Mouse (Mus musculus): Measurements from ENCODE around the gene Dop1b.
"Not testable (repeated sequence)": the region's sequence is repeated elsewhere in the genome, so short reads cannot be mapped to it uniquely, and the experiment has no call there.

Gene Dop1b

GRCm38 (mm10) chr16:93711411-93712188 lies at the start of gene Dop1b:
Dop1b (plus strand) TSS chr16:93711904.
- DNase-seq, result peak; percentile 100

DNA sequence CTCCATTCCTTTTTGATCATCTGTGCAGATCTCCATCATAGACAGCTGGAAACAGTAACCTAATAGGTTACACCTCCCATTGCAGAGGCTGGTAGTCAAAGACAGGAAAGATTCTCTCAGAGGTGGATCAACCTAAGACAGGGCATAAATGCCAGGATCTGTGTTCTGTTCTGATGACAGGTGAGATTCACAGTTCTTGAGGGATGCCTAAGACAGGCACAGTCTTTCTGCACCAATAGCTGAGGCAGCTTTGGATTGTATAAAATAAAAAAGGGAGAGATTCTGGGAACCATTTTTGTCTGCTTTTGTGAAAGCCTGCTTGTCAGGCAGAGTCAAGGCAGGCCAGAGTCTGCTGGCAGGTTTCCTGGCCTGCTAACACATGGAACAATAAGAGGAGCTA lies 43.7 kb upstream of the Dop1b start:
- DNase-seq, result no peak

- DNase-seq, result no peak
Observed at GRCm38 (mm10) chr16:93669521-93669920, 42.2 kb upstream of the Dop1b start.

GRCm38 (mm10) chr16:93670466-93670865 lies 41.2 kb upstream of the Dop1b start:
- not testable (repeated sequence) for DNase-seq

DNA sequence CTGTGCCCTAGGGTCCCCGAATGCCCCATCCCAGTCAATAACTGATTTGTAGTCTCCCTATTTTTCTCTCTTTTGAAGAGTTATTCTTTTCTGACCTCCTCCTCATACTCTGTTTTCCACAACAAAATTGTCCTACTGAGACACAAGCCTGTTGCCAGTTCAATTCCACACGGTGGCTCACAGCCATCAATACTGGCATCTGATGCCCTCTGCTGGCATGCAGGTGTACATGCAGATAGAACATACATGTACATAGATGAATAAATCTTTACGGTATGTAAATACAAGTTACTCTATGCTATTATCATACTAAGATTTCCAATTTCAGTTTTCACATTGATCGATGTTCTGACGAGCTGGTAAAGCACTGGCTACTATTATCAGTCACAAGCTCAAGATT lies 40.6 kb upstream of the Dop1b start:
- no peak for DNase-seq

DNA sequence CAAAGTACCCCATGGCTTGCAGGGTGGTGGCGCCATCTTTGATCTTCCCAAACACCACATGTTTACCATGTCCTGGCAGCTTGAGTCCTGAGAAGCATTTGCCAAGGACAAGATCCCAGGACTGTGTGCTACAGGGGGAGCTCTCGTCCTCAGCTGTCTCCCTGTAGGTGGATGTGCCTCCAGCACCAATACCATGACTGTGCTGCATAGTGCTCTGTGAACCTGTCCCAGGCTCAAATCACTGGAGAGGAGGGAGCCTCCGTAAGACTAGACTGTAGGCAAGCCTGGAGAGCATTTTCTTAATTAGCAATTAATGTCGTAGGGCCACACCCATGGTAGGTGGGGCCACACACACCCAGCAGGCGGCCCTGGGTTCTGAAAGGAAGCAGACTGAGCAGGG lies 35.3 kb upstream of the Dop1b start:
- DNase-seq, result no peak

DNA sequence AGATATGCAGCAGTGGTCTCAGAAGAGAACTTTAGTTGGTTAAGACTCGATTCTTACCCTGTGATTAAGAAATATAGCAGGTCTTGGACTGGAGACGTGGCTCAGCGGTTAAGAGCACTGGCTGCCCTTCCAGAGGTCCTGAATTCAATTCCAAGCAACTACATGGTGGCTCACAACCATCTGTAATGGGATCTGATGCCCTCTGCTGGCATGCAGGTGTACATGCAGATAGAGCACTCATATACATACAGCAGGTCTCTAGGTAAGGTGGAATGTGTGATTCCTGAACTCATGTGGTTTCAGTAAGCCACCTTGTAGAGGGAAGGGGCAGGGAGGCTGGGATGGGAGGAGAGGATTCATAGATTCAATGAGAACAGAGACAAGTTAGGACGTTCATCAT lies 33.5 kb upstream of the Dop1b start:
- no peak for DNase-seq

DNA sequence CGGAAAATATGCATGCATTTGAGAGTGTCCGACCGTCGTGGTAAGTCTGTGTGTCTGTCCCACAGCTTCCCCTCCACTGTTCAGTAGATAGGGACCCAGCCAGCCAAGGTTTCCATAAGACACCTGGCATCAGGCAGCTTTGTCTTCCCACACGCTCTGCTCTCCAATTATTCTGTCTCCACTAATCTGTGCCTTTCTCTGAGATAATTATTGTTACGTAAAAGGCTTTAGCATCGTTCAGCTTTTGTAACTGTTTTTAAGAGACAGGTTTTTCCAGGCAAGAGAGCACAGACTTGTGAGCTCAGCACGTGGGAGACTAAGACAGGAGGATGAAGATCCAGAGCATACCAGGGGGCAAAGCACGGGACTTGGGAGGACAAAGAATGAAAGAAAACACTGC lies 32.5 kb upstream of the Dop1b start:
- no peak for DNase-seq

GRCm38 (mm10) chr16:93682156-93682688 lies 29.5 kb upstream of the Dop1b start:
- DNase-seq, result no peak

DNA sequence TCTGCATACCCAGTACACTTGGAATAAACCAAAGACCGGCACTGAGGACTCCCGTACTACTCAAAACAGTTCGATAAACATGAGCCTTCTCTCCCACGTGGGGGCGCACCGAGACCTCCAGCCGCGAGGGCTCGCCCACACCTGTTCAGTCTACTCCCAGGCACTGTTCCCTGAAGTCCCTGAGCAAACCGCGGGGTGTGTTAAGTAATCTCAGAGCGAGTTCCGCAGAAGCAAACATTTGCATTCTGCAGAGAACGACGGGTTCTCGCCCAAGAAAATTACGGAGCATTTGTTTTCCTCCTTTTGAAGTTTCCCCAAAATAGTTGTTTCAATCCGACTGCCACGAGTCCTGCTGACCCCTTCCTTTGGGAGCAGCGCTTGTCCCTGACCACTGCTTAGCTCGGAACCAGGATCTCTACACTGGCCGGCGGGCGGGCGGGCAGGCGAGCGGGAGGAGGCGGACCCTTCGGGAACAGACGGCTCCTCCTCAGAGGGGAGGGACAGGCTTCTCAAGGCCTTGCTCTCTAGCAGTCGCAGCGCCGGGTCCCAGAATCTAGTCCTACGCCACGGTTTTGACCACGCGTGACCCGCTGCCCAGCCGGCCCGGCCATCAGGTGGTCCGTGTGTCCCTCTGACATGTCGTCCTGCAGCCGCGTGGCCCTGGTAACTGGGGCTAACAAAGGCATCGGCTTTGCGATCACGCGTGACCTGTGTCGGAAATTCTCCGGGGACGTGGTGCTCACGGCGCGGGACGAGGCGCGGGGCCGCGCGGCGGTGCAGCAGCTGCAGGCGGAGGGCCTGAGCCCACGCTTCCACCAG lies 28.8 kb upstream of the Dop1b start, which contains the start of gene Cbr3:
Gene Cbr3, plus strand, starts transcription at position 527 of the 819 bp plus-strand sequence.
- DNase-seq, result peak; percentile 83

DNA sequence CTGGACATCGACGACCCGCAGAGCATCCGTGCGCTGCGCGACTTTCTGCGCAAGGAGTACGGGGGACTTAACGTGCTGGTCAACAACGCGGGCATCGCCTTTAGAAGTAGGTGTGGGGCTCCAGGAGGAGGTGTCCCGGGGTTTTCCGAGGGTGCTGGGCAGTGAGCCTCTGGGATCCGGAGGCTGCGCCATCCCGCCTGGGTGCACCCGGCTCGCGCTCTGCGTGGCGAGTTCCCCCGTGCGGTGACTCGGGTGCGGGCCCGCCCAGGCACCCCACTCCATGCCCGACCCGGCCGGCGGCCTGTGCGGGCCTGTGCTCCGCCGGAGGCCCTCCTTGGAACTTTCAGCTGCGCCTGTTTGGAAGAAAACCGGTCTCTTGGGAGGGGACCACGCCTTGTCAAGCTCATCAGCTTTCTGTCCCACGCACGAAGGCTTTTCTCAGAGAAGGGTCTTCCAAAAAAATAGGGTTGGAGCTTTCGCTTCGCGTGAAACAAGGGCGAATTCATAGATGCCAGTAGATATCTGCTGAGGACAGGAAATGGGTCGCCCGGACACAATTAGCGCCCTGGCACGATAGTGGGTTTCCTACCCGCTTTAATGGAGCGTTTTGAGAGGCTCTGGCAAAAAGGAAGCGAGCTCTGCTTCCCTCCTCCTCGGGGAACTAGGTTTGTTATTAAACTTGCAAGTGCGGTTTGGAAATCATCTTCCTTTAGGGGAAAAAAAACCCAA lies 28.0 kb upstream of the Dop1b start:
- peak; percentile 43 for DNase-seq

GRCm38 (mm10) chr16:93684441-93684840 lies 27.3 kb upstream of the Dop1b start:
- DNase-seq, result no peak

DNA sequence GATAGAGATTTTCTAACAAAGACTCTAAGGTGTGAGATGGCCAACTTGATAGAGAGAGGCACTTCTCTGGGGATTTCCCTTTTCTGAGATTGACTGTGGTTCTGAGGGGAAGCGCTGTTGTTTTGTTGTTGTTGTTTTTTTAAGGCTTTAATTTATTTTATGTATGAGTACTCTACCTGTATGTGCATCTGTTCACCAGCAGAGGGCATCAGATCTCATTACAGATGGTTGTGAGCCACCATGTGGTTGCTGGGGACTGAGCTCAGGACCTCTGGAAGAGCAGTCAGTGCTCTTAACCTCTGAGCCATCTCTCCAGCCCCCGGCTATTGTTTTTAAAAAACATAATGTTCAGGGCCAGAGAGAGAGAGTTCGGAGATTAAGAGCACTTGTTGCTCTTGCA lies 25.9 kb upstream of the Dop1b start:
- DNase-seq, result not testable (repeated sequence)

DNA sequence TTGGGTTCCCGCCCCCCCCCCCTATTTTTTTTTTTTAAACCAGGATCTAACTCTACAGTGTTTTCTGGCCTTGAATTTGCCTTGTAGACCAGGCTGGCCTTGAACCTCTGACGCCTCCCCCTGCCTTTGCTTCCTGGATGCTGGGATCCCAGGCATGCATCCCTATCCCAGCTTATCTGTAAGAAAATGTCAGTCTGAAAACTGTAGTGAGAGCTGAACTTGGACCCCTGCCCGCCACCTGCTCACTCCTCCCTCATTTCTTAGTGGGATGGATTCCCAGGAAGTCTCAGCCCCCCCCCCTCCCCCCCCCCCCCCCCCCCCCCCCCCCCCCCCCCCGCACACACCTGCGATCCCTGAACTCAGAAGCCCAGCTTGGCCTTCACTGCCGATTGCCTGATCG lies 25.3 kb upstream of the Dop1b start:
- no peak for DNase-seq

GRCm38 (mm10) chr16:93686945-93687344 lies 24.8 kb upstream of the Dop1b start:
- no peak for DNase-seq

GRCm38 (mm10) chr16:93691206-93691841 lies 20.4 kb upstream of the Dop1b start:
- DNase-seq, result no peak

- no peak for DNase-seq
Observed at GRCm38 (mm10) chr16:93692744-93693143, 19.0 kb upstream of the Dop1b start.

DNA sequence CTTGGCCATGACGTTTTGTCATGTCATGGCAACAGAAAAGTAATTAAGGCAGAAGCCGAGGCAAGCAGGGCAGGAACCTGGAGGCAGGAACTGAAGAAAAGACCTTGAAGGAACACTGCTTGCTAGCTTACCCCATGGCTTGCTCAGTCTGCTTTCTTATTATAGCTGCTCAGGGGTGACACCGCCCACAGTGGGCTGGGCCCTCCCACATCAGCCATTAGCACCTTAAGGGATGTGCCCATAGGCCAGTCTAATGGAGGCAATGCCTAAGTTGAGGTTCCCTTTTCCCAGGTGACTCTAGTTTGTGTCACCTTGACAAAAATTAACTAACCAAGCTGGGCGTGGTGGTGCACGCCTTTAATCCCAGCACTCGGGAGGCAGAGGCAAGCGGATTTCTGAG lies 4.6 kb upstream of the Dop1b start:
- no peak for DNase-seq

- no peak for DNase-seq
Observed at GRCm38 (mm10) chr16:93709217-93709616, 2.5 kb upstream of the Dop1b start.

DNA sequence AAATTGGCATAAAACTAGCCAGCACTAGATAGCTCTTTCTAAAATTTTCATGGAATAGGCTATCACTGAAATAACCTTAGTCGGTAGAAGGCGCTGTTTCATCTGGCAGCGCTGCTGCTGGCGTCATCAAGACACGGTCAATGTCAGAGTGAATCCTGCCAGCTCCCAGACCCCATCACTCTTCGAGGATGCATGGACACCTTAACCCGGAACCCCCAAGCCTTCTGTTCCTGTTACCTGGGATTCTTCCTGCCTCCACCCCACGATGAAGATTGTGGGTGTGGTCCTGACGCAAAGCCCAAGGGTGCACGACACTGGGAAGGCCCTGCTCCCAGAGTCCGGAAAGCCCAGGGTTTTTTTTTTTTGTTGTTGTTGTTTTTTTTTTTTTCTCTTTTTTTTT lies 780 bp upstream of the Dop1b start:
- DNase-seq, result peak; percentile 79

DNA sequence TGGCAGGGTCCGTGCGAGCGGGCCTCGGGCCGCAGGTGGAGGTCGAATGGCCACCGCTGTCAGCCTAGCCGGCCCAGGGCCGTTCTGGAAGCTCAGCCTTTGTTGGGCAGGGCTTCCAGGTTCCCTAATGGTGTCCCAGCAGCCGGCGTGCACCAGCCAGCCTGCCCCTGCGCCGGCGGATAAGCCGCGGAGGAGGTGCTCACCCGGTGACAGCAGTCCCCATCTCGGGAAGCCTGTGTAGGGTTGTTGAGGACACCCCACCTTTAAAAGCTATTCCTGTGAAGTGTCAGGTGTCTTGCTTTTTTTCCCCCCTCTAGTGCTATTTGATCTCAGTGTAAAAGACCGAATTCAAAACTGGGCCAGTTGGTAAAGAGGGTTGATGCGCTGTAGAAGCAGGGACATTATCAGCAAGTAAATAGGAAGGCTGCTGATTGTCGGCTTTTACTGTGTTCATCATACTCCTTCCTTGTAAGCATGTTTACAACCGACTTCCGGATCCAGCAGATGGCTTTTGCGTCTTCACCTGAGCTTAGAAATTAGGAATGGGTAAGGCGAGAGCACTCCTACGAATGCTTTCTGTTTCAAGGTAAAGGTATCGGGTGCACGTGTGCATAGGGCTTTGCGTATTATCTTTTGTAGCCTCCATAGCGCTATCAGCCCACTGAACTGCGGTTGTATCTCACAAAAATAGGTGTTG lies 633 bp downstream of the Dop1b start:
- DNase-seq, result no peak

DNA sequence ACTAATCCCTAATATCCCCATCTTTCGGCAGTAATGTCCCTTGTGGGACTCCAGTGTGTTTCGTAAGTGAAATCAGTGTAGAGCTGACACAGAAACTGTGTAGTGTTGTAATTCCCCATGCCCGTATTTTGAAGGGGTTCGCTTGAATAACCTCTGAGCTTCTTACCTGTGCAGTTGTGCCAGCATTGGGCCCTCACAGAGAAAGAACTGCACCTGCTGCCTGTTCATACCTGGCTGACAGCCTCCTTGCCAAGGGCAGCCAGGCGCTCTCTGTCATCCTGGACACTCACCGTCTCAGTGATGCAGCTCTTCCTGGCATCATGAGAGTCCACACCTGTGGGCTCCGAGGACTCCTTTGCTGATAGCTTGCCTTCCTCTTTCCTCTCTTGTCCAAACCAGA lies 1.3 kb downstream of the Dop1b start:
- DNase-seq, result no peak

All from kidney, postnatal 10 days (tissue).